Mouse (Mus musculus) inflammation-experienced regulatory T-cells, adult 16 weeks (primary cell): ENCODE results near the gene Ccpg1. TPM values are rescaled to one million over a fixed set of nuclear protein-coding genes. Genes with fewer than 3 reads are reported as not detected.

Experiments used
- polyA plus RNA-seq: library from polyadenylated mRNA; unstranded; fragments of 100-300 nt; shearing (Covaris generic); gene quantifications from one replicate; pipeline ENCODE4 v1.2.1, GENCODE M21; 2017

The Ccpg1 gene
- 129 TPM for polyA plus RNA-seq

DNA sequence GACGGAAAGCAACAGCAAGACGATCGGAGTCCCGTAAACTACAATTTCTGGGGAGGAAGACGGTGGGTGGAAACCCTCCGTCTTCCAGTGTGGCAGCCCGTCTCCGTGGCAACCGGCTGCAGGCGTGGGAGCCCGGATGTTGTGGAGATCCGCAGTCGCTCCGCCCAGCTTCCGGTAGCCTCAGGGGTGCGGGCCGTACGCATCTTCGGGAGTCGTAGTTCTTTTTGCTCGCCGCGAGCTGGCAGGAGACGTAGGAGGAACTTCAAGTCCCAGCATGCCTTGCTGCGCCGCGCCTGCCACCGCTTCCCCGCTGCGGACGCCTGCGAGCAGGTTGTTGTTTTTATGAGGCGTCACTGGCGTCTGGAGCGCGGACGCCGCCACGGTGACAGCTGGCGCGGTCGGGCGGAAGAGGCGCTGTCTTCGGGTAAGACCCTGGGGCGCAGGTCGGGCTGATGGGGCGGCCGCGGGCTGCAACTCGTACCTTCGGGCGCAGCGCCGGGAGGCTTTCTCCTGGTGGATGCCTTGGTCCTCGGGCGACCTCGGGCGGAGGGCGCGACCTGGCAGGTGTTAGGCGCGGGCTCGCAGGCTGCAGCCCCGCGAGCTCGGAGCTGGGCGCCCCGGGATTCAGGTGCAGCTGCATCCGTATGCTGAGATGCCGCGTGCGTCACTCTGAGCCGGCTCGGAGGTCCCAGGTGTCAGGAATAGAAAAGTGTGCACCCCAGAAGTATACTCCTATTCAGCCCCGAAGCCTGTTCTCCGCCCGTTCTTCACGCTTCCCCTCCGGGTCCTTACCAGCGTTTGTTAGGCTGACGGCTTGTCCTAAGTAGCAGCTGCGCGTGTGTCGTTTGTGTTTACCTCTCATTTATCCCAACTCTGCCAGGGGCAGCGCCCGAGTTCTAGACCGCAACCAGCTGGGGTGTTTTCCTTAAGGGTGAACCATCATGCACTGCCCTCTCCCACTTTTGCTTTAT, at the start of gene Ccpg1, which contains the start of gene Ccpg1os:
Ccpg1 (plus strand) TSS at position 180 of the 971 bp plus-strand sequence.
Ccpg1os (minus strand) TSS at position 133 of the 971 bp plus-strand sequence.

DNA sequence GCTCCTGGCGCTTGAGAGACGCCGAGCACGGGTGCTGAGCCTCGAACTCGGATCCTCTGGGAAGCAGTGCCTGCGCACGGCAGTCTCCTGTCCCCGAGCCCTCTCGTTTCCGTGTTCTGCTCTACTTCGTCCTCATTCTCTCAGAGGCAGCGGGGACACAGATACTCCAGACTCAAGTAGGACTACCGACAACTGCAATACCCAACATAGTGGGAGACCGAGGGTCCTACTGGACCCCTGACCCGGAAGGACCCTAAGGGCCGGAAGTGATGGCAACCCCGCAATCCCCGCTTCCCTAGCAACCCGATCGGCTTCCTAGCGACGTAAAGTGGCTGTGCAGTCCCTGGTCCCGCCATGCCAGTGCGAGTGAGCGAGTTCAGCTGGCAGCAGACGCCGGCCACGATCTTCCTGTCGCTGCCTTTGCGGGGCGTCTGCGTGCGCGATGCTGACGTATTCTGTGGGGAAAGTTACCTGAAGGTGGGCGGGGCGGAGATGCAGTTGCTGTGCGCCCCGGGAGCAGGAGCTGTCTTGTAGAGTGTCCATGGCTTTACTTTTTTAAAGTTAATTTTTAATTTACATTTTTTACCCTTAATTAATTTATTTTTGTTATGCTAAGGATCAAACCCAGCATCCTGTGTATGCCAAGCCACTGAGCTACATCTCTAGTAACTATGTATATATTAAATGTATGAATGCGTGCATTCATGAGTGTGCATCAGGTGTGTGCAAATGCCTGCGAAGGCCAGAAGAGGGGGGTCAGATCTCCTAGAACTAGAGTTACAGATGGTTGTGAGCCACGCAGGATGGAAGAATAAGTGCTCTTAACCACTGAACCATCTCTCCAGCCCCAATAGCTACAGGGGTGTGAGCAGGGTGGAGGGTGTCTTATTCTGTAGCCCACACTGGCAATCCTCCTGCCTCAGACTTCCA, 26.4 kb upstream of the Ccpg1 start, which contains the start of the genes Dyx1c1 and Gm44503:
Dyx1c1 (plus strand) TSS at position 265 of the 930 bp plus-strand sequence.
Gm44503 (plus strand) TSS at position 332 of the 930 bp plus-strand sequence.

DNA sequence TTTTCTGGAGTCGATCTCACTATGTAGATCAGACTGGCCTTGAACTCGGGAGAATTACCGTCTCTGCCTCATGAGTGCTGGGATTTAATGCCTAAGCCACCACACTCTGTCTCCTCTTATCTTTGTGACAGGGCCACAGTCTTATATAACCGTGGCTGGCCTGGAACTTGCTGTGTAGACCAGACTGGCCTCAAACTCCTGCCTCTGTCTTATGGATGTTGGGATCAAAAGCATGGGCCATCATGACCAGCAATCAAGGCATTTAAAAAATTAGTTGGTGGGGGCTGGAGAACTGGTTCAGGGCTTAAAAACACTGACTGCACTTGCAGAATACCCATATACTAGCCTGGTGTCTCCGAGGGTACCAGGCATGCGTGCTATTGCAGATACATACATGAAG, 54.9 kb downstream of the Ccpg1 start, which contains the start of gene Pigb:
Pigb (minus strand) TSS at position 299 of the 400 bp plus-strand sequence.

DNA sequence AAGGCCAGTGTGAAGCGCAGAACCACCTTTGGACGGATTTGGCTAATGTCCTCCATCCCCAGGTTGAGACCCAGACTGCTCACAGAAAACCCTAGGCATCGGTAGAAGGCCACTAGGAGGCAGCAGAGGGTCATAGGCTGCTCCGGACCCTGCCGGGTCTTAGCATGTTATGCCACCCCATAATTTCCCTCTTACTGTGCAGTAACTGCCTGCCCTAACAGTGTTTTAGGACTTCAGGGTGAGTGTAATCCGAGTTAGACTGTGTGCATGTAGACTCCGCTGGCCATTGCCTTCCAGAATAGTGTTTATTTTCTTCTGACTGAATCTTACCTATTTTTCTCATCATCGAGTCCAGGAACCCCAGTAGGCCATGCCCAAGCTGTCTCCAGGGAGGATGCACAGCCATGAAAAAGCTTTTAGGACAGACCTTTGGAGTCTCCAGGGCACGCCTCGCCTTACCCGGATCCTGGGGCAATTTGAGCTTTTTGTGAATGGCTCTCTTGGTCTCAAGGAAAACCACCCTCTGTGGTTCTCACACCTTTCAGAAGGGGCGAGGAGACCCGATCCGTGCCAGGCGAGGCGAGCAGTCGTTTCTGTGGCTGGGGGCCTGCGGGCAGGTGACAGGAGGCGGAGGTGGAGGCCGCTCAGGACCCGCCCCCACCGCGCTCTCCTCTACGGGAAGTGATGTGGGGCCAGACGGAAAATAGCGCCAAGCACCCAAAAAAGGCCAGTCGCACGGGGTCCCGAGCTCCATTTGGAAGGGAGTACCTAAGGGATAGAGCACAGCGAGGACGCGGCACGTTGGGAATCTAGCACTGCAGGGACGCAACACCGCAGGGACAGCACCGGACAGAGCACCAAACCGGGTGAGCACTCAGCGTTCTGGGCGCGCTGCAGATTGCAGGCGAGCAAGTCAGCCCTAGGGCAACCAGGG, 59.2 kb downstream of the Ccpg1 start, which contains the start of gene Rab27a:
Rab27a (plus strand) TSS at position 709 of the 934 bp plus-strand sequence.

Other genes with a start within 250 kb of the Ccpg1 start
- gene Prtg, start 178.6 kb upstream of the Ccpg1 start, polyA plus RNA-seq: not detected
- not detected for gene Pygo1, start 59.8 kb upstream of the Ccpg1 start, polyA plus RNA-seq
- gene Dyx1c1, start 26.6 kb upstream of the Ccpg1 start, polyA plus RNA-seq: 2.2 TPM
- not detected for gene Gm44503, start 26.6 kb upstream of the Ccpg1 start, polyA plus RNA-seq
- 8.5 TPM for gene Ccpg1os, start within 50 bp of the Ccpg1 start, polyA plus RNA-seq
- gene Pigb, start 54.9 kb downstream of the Ccpg1 start, polyA plus RNA-seq: 34.4 TPM
- 51.8 TPM for gene Rab27a, start 59.4 kb downstream of the Ccpg1 start, polyA plus RNA-seq
- not detected for gene Khdc3, start 116.4 kb downstream of the Ccpg1 start, polyA plus RNA-seq
- gene Gm20509, start 117.0 kb downstream of the Ccpg1 start, polyA plus RNA-seq: not detected
- 76.9 TPM for gene Rsl24d1, start 128.0 kb downstream of the Ccpg1 start, polyA plus RNA-seq